ENCODE assay signal across 9 mouse cellular contexts in the genomic region with DNA sequence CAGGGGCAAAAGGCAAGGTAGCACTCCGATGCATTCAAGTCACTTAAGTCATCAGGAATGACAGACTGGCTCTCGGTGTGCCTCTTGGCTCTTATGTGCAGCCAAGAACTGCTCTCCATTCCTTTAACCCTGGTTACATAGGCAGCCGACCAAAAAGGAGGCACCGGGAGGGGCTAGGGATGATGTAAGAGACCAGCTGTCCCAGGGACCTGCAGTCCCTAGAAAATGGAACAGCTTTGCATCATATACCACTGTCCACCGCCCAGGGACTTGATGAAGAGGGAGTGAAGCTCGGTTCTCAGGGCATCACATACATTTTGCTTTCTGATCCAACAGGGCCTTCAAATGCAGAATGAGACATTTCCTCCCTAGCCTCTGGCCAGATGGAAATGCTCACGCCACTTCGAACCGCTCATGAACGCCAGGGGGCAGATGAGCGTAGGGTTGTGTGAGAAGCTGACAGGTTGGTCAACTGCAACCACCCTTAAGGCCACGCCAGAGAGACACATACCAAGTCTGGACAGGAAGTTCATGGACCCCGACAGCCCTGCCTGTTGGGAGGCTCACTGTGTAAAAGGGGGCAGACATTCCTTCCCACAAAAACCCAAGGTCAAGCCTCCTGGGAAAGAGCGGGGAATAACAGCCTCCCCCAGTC. TPM values are rescaled to one million over a fixed set of nuclear protein-coding genes. Genes with fewer than 3 reads are reported as not detected.
DNase-seq lines count a peak whose midpoint lies in the region; ATAC-seq and TF ChIP-seq lines count a peak whose summit lies in the region.
"Had no signal": no experiment of that assay in that cellular context is flagged by ENCODE, and none has a peak within 500 bp of the region (broad histone marks: within the 10 kb centered on the region; RNA-seq: fewer than 3 reads in every experiment).

No protein-coding gene starts in this region.

- ATAC-seq in Patski = peak; percentile 55
- peak; percentile 52; the same call in 1 of the 2 replicates for ATAC-seq in hindbrain, embryonic 14.5 days (ENCODE audit: low FRiP score)

- H3K4me1 ChIP-seq in hindbrain, embryonic 14.5 days (replicated peaks; ENCODE audit: control insufficient read depth, insufficient read depth, low read length) = no peaks in the 10 kb centered on the region

- no peak overlapping the region for H3K4me3 ChIP-seq in hindbrain, embryonic 14.5 days (replicated peaks; ENCODE audit: low read length)
- H3K4me3 ChIP-seq: hindbrain, embryonic 15.5 days had no signal

- CTCF ChIA-PET in Patski (lab: Charles Lee) = interaction anchor here (2.4 kb wide), 1 partner anchor 39 kb away, joined by 11 read pairs; a partner anchor contains a TSS

- WGBS in hindbrain, embryonic 14.5 days = 24% methylated on average over 14 of the region's 14 CpGs

- no peak overlapping the region for H3K4me2 ChIP-seq in hindbrain, embryonic 14.5 days (replicated peaks)
- H3K4me2 ChIP-seq: hindbrain, embryonic 15.5 days had no signal

- H3K36me3 ChIP-seq in hindbrain, embryonic 14.5 days (replicated peaks; ENCODE audit: control insufficient read depth, insufficient read depth) = peaks cover 13% of the 10 kb centered on the region; the same call in 1 of the 2 replicates

- no peak overlapping the region for H3K27ac ChIP-seq in hindbrain, embryonic 14.5 days
- H3K27ac ChIP-seq: hindbrain, embryonic 15.5 days had no signal

- H3K9ac ChIP-seq in hindbrain, embryonic 14.5 days = no peak overlapping the region
- H3K9ac ChIP-seq: hindbrain, embryonic 15.5 days had no signal

- POLR2A ChIA-PET in Patski (lab: Charles Lee) = no interaction called here

- peak; percentile 39 for DNase-seq in Patski (ENCODE audit: low read depth, low spot score)
- peak; percentile 49 for DNase-seq in cerebellum, adult 8-10 months
- peak; percentile 67 to 82 for DNase-seq in frontal cortex, postnatal 36 days (ENCODE audit: low spot score in 2 of 2)
- peak; percentile 58 for DNase-seq in hindbrain, embryonic 14.5 days (ENCODE audit: low spot score)
- peak; percentile 76 to 77 for DNase-seq in left cerebral cortex, adult 18-20 months (ENCODE audit: low spot score in 2 of 2)
- DNase-seq in lung, postnatal 4 days = peak; percentile 92
- DNase-seq in retina, postnatal 7 days (ENCODE audit: low read depth, low spot score) = peak; percentile 58
- peak; percentile 82 for DNase-seq in urinary bladder, postnatal 25 days (ENCODE audit: low spot score)

- no peaks in the 10 kb centered on the region for H3K9me3 ChIP-seq in hindbrain, embryonic 14.5 days (ENCODE audit: control insufficient read depth, low read length)
- H3K9me3 ChIP-seq: hindbrain, embryonic 15.5 days had no signal

- TF ChIP-seq CTCF in Patski (IDR thresholded peaks at IDR 0.05) = no peak

- no peaks in the 10 kb centered on the region for H3K27me3 ChIP-seq in Patski
- H3K27me3 ChIP-seq in hindbrain, embryonic 14.5 days (ENCODE audit: control insufficient read depth, insufficient read depth, low read length) = peaks cover 25% of the 10 kb centered on the region

- in situ Hi-C loops in Patski (cut with MboI; ENCODE audit: low pct_unique_long_range_greater_than_20kb) = no loop called here

RNA-seq across cellular contexts. Expression of a gene that starts 25.8 kb away (rescaled TPM):
- polyA plus RNA-seq in Patski (2021) = 0.45 TPM
- polyA plus RNA-seq in hindbrain, embryonic 14.5 days (2014; fragmentation: Nextera tagmentation; extraction: Ambion mirVana) = 1.1 and 1.3 TPM in 2 replicates
- total RNA-seq in left cerebral cortex, adult 18-20 months (2021) = 10 to 100 TPM; 14.1 to 17.2 TPM

RNA-seq across cellular contexts. Expression of a gene that starts 38.4 kb away (rescaled TPM):
- polyA plus RNA-seq in Patski (2021) = 2.9 TPM
- 9.9 and 10.2 TPM in 2 replicates for polyA plus RNA-seq in hindbrain, embryonic 14.5 days (2014; fragmentation: Nextera tagmentation; extraction: Ambion mirVana)
- 10 to 100 TPM; 82.5 to 83.4 TPM for total RNA-seq in left cerebral cortex, adult 18-20 months (2021)

Comparison
In these comparisons a context has a peak if more than half of its experiments do, and no peak if none do; other contexts are left out.
1. DNase-seq: peak in every context shown above with its lines; median percentile 92 in lung, postnatal 4 days; 82 in urinary bladder, postnatal 25 days; 76 in left cerebral cortex, adult 18-20 months; 74 in frontal cortex, postnatal 36 days; 58 in hindbrain, embryonic 14.5 days; 58 in retina, postnatal 7 days; 49 in cerebellum, adult 8-10 months; 39 in Patski.